ENCODE assay signal across 8 mouse cellular contexts in genomic region chr6:121109998-121110603, GRCm38 (mm10). TPM values are rescaled to one million over a fixed set of nuclear protein-coding genes. Genes with fewer than 3 reads are reported as not detected.
A peak's percentile ranks its signal among the peaks of the same experiment; 100 is the strongest.
DNase-seq lines count a peak whose midpoint lies in the region; ATAC-seq and TF ChIP-seq lines count a peak whose summit lies in the region.

No protein-coding gene starts in this region.

- peak overlapping the region; percentile 84 for H3K4me2 ChIP-seq in heart, embryonic 11.5 days
- peak overlapping the region; percentile 91 for H3K4me2 ChIP-seq in kidney, embryonic 16.5 days (replicated peaks; ENCODE audit: low read depth, low read length)
- peak overlapping the region; percentile 57 for H3K4me2 ChIP-seq in myocyte (ENCODE audit: low read depth)

- H3K79me2 ChIP-seq in liver, adult 2 months (ENCODE audit: control insufficient read depth, insufficient read depth, low read length), result peaks cover 24% of the 10 kb centered on the region; the same call in 1 of the 2 replicates
- H3K79me2 ChIP-seq in myocyte (ENCODE audit: control insufficient read depth, insufficient read depth), result peaks cover 17% of the 10 kb centered on the region

- peak overlapping the region; percentile 57 for H3ac ChIP-seq in myocyte (ENCODE audit: control insufficient read depth, insufficient read length)

- peak overlapping the region; percentile 93 for H3K27ac ChIP-seq in heart, embryonic 11.5 days (ENCODE audit: low read depth, low read length)
- peak overlapping the region; percentile 87 for H3K27ac ChIP-seq in kidney, embryonic 16.5 days (ENCODE audit: low read length)
- H3K27ac ChIP-seq in liver, adult 2 months (replicated peaks; ENCODE audit: insufficient read depth, low read depth, low read length), result peak overlapping the region; percentile 93

- H3K9me3 ChIP-seq in heart, embryonic 11.5 days (replicated peaks; ENCODE audit: control insufficient read depth, low read length), result no peaks in the 10 kb centered on the region
- H3K9me3 ChIP-seq in kidney, embryonic 16.5 days (ENCODE audit: low read length), result no peaks in the 10 kb centered on the region

- peak; percentile 85 for ATAC-seq in erythroblast, adult 5-6 weeks (replicated peaks; ENCODE audit: low FRiP score, poor library complexity, severe bottlenecking)
- peak; percentile 95 for ATAC-seq in heart, embryonic 11.5 days (replicated peaks; ENCODE audit: insufficient number of reproducible peaks, low FRiP score, low TSS enrichment)
- peak; percentile 98 for ATAC-seq in kidney, embryonic 16.5 days (ENCODE audit: low FRiP score, low TSS enrichment)

- WGBS in heart, embryonic 11.5 days (ENCODE audit: insufficient replicate concordance), result 1% methylated on average over 37 of the region's 42 CpGs
- WGBS in kidney, embryonic 16.5 days, result under 1% methylated on average over 37 of the region's 42 CpGs
- 6% methylated on average over 42 of the region's 42 CpGs for WGBS in liver, adult 2 months

- no peaks in the 10 kb centered on the region for H3K27me3 ChIP-seq in heart, embryonic 11.5 days (ENCODE audit: control insufficient read depth, insufficient read depth, low read length)
- no peaks in the 10 kb centered on the region for H3K27me3 ChIP-seq in kidney, embryonic 16.5 days (ENCODE audit: insufficient read depth, low read length)
- H3K27me3 ChIP-seq in liver, adult 2 months (ENCODE audit: control insufficient read depth, insufficient read depth, low read length), result no peaks in the 10 kb centered on the region
- H3K27me3 ChIP-seq in myocyte (ENCODE audit: control insufficient read depth, insufficient read depth, insufficient read length), result no peaks in the 10 kb centered on the region
- no peaks in the 10 kb centered on the region for H3K27me3 ChIP-seq in splenic B cell, adult 2 months (ENCODE audit: control insufficient read depth, insufficient read depth, low read length, poor library complexity, severe bottlenecking)

- H3K4me3 ChIP-seq in heart, embryonic 11.5 days (ENCODE audit: low read depth, low read length), result peak overlapping the region; percentile 82
- peak overlapping the region; percentile 90 for H3K4me3 ChIP-seq in kidney, embryonic 16.5 days (ENCODE audit: low read length)
- H3K4me3 ChIP-seq in liver, adult 2 months (ENCODE audit: insufficient read depth, low read depth, low read length), result peak overlapping the region; percentile 82
- peak overlapping the region; percentile 61 for H3K4me3 ChIP-seq in myocyte

- DNase-seq in B cell, adult 2 months, result peak; percentile 80
- DNase-seq in brain, adult 2 months (ENCODE audit: low read depth, low spot score), result peak; percentile 100
- DNase-seq in liver, adult 2 months (ENCODE audit: extremely low read depth, low read depth, low spot score), result peak; percentile 98
- DNase-seq in splenic B cell, adult 2 months (ENCODE audit: low read depth, low spot score), result peak; percentile 86

- peak; percentile 68; the same call in 1 of the 2 replicates for TF ChIP-seq POLR2A in liver, adult 2 months (IDR thresholded peaks at IDR 0.05; ENCODE audit: extremely low read depth, insufficient read depth, low read length)
- peak; percentile 95 for TF ChIP-seq POLR2A in myocyte (IDR thresholded peaks at IDR 0.05; ENCODE audit: insufficient read length, low read depth)

- TF ChIP-seq CTCF in liver, adult 2 months (IDR thresholded peaks at IDR 0.05; ENCODE audit: low read depth, low read length), result no peak

- H3K36me3 ChIP-seq in heart, embryonic 11.5 days (ENCODE audit: control insufficient read depth, insufficient read depth, low read length), result peaks cover 7% of the 10 kb centered on the region; the same call in 1 of the 2 replicates
- no peaks in the 10 kb centered on the region for H3K36me3 ChIP-seq in kidney, embryonic 16.5 days (ENCODE audit: insufficient read depth, low read length)
- H3K36me3 ChIP-seq in liver, adult 2 months (ENCODE audit: control insufficient read depth, insufficient read depth, low read length), result no peaks in the 10 kb centered on the region
- H3K36me3 ChIP-seq in myocyte (ENCODE audit: control insufficient read depth, insufficient read depth), result no peaks in the 10 kb centered on the region
- H3K36me3 ChIP-seq in splenic B cell, adult 2 months (ENCODE audit: control insufficient read depth, insufficient read depth, low read length, poor library complexity, severe bottlenecking), result no peaks in the 10 kb centered on the region

- peaks cover 34% of the 10 kb centered on the region for H3K4me1 ChIP-seq in heart, embryonic 11.5 days (ENCODE audit: control insufficient read depth, insufficient read depth, low read length)
- peaks cover 26% of the 10 kb centered on the region for H3K4me1 ChIP-seq in kidney, embryonic 16.5 days (ENCODE audit: insufficient read depth, low read length)
- peaks cover 10% of the 10 kb centered on the region for H3K4me1 ChIP-seq in liver, adult 2 months (ENCODE audit: control insufficient read depth, insufficient read depth, low read length)

- H3K9ac ChIP-seq in heart, embryonic 11.5 days (ENCODE audit: low read depth, low read length), result peak overlapping the region; percentile 89
- H3K9ac ChIP-seq in kidney, embryonic 16.5 days (replicated peaks; ENCODE audit: low read length), result peak overlapping the region; percentile 91
- H3K9ac ChIP-seq in liver, adult 2 months (ENCODE audit: low read depth, low read length), result peak overlapping the region; percentile 91

TF ChIP-seq in myocyte, 11 proteins besides CTCF, POLR2A, EP300 and RAD21:
- TF ChIP-seq POLR2AphosphoS2 (IDR thresholded peaks at IDR 0.05; ENCODE audit: insufficient read length, low read depth) (peak; percentile 93), REST (IDR thresholded peaks at IDR 0.05; ENCODE audit: insufficient read depth, insufficient read length) (no peak), SRF (IDR thresholded peaks at IDR 0.05; ENCODE audit: control insufficient read depth, insufficient read length, low read depth) (no peak), E2F4 (IDR thresholded peaks at IDR 0.05; ENCODE audit: insufficient read depth) (no peak)

RNA-seq across cellular contexts. Expression of gene Mical3, which starts 20.7 kb away (rescaled TPM):
- total RNA-seq in erythroblast, adult 5-6 weeks (2015; ENCODE audit: low replicate concordance), result 99.0 and 127 TPM in 2 replicates
- 133 and 258 TPM in 2 replicates for total RNA-seq in erythroblast, adult 5-6 weeks (2017; ENCODE audit: low replicate concordance)
- 32.3 and 53.2 TPM in 2 replicates for polyA plus RNA-seq in heart, embryonic 11.5 days (2014; fragmentation: Nextera tagmentation; extraction: Ambion mirVana)
- 10.9 and 11.6 TPM in 2 replicates for polyA plus RNA-seq in kidney, embryonic 16.5 days (2015; fragmentation: Nextera tagmentation; extraction: Ambion mirVana)
- 5.8 and 9.0 TPM in 2 replicates for total RNA-seq in liver, adult 2 months (2014; rRNA removed)
- polyA plus RNA-seq in liver, adult 2 months (2012; rRNA removed), result 7.9 and 8.8 TPM in 2 replicates
- polyA plus RNA-seq in myocyte (2012; fragmentation: generic; extraction: Trizol), result 17.7 TPM

Comparison
In these comparisons a context has a peak if more than half of its experiments do, and no peak if none do; other contexts are left out.
1. Peak in every context shown above with its lines: DNase-seq, ATAC-seq, H3K4me3 ChIP-seq and H3K27ac ChIP-seq.